Mouse (Mus musculus) G1E (cell line): ENCODE measurements around the gene Dnah17.

Experiments
- CTCF ChIP-seq: IDR thresholded peaks from 2 replicates; pipeline ENCODE4 v1.5.1; 2012; ENCODE audit warnings: low read depth, low read length, inconsistent platforms, mixed read lengths
- GATA2 ChIP-seq: IDR thresholded peaks from 2 replicates; pipeline ENCODE4 v1.6.1; 2012; ENCODE audit warnings: low read depth, low read length, inconsistent platforms, borderline replicate concordance
- TAL1 ChIP-seq: conservative IDR thresholded peaks from 2 replicates; pipeline ENCODE4 v1.6.1; 2012; ENCODE audit warnings: low read depth, low read length, inconsistent platforms, mixed read lengths

DNA sequence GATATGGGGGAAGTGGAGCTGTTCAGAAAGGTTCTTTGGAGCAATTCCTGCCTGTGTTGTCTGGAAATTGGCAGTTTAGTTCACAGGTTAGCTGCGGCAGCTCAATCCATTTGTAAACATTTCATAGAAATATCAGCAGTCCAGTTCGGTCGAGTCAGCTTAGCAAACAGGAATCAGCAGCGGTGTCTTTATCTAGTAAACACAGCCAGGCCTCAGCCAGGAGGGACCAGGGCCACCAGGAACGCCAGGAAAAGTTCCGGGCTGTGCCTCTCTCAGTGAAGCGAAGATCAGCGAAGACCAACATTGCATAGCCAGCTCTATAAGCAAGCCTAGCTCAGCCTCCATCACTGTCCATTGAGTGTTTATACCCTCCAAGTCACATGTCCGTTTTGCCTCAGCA, 99.3 kb downstream of the Dnah17 start:
- TF ChIP-seq CTCF = no peak
- no peak for TF ChIP-seq TAL1
- TF ChIP-seq GATA2 = no peak
